Mouse (Mus musculus) forebrain, embryonic 14.5 days (tissue): ENCODE data around the gene Mogs. TPM values are rescaled to one million over a fixed set of nuclear protein-coding genes. Genes with fewer than 3 reads are reported as not detected.

Experiments used
- ATAC-seq: fragments of 200-750 bp; cut with Nextera tagmentation; 2 replicates; pipeline ENCODE4 v1.8.0; 2017; ENCODE audit warnings: mild to moderate bottlenecking, moderate library complexity
- DNase-seq: peaks from one replicate; pipeline ENCODE4 v3.0.0-alpha.2; 2015; ENCODE audit warnings: low spot score
- H3K27ac ChIP-seq: fragments of 300-500 bp; sonication (generic); 2 replicates; pipeline ENCODE4 v1.5.1; 2014; ENCODE audit warnings: low read depth, mild to moderate bottlenecking, control low read depth, low read length, moderate library complexity
- H3K27me3 ChIP-seq: fragments of 300-500 bp; sonication (generic); replicated peaks from 2 replicates; pipeline ENCODE4 v1.6.1; 2014; ENCODE audit warnings: low read length, control low read depth, mixed read lengths; ENCODE audit not compliant: control insufficient read depth, insufficient read depth
- H3K36me3 ChIP-seq: fragments of 300-500 bp; sonication (generic); 2 replicates; pipeline ENCODE4 v1.6.1; 2014; ENCODE audit warnings: low read length, control low read depth; ENCODE audit not compliant: control insufficient read depth, insufficient read depth
- H3K4me1 ChIP-seq: fragments of 300-500 bp; sonication (generic); 2 replicates; pipeline ENCODE4 v1.6.1; 2014; ENCODE audit warnings: antibody characterized with exemption, low read length, control low read depth; ENCODE audit not compliant: control insufficient read depth, insufficient read depth
- H3K4me2 ChIP-seq: fragments of 300-500 bp; sonication (generic); 2 replicates; pipeline ENCODE4 v1.6.1; 2014; ENCODE audit warnings: mild to moderate bottlenecking, control low read depth, low read length
- H3K4me3 ChIP-seq: fragments of 300-500 bp; sonication (generic); 2 replicates; pipeline ENCODE4 v1.5.1; 2014; ENCODE audit warnings: low read depth, low read length, control low read depth
- H3K9ac ChIP-seq: fragments of 300-500 bp; sonication (generic); 2 replicates; pipeline ENCODE4 v1.6.1; 2014; ENCODE audit warnings: mild to moderate bottlenecking, low read length, control low read depth, moderate library complexity
- H3K9me3 ChIP-seq: fragments of 300-500 bp; sonication (generic); replicated peaks from 2 replicates; pipeline ENCODE4 v1.6.1; 2016; ENCODE audit warnings: low read length, control low read depth, mixed read lengths; ENCODE audit not compliant: control insufficient read depth
- WGBS: fragments of 180-500 bp; shearing (Covaris S2); extraction: QIAGEN DNeasy Blood & Tissue Kit; methylation state at CpG from one replicate; pipeline ENCODE4 v1.1.7; 2014; 5-methylcytosine and 5-hydroxymethylcytosine counted together
- polyA plus RNA-seq: library from polyadenylated mRNA; unstranded; fragments of >200 nt; fragmentation: Nextera tagmentation; extraction: Ambion mirVana; gene quantifications from 2 replicates; pipeline ENCODE4 v1.2.1, GENCODE M21; 2014

Gene Mogs
- polyA plus RNA-seq, 1 experiment from 2014 or later: 8.8 TPM

- Histone ChIP-seq H3K4me2 (no peak overlapping the region), H3K4me3 (no peak overlapping the region), H3K9me3 (no peaks in the 10 kb centered on the region), H3K4me1 (peaks cover 17% of the 10 kb centered on the region), H3K27ac (peak overlapping the region; percentile 18; the same call in 1 of the 2 replicates), H3K27me3 (no peaks in the 10 kb centered on the region), H3K36me3 (peaks cover 28% of the 10 kb centered on the region), H3K9ac (no peak overlapping the region)
- WGBS: 89% methylated on average over 13 of the region's 13 CpGs
- no peak for ATAC-seq
- DNase-seq: no peak
Observed at GRCm38 (mm10) chr6:83117616-83118015, 2.3 kb downstream of the Mogs start.

- no peak overlapping the region for H3K4me3 ChIP-seq
- H3K9ac ChIP-seq: no peak overlapping the region; the same call in 1 of the 2 replicates
- H3K4me1 ChIP-seq: peaks cover 22% of the 10 kb centered on the region
- H3K36me3 ChIP-seq: peaks cover 32% of the 10 kb centered on the region
- H3K9me3 ChIP-seq: no peaks in the 10 kb centered on the region
- no peak for ATAC-seq
- 78% methylated on average over 11 of the region's 11 CpGs for WGBS
- no peak overlapping the region for H3K4me2 ChIP-seq
- no peaks in the 10 kb centered on the region for H3K27me3 ChIP-seq
- no peak for DNase-seq
- H3K27ac ChIP-seq: no peak overlapping the region
Observed at GRCm38 (mm10) chr6:83118369-83118768, 3.1 kb downstream of the Mogs start.

DNA sequence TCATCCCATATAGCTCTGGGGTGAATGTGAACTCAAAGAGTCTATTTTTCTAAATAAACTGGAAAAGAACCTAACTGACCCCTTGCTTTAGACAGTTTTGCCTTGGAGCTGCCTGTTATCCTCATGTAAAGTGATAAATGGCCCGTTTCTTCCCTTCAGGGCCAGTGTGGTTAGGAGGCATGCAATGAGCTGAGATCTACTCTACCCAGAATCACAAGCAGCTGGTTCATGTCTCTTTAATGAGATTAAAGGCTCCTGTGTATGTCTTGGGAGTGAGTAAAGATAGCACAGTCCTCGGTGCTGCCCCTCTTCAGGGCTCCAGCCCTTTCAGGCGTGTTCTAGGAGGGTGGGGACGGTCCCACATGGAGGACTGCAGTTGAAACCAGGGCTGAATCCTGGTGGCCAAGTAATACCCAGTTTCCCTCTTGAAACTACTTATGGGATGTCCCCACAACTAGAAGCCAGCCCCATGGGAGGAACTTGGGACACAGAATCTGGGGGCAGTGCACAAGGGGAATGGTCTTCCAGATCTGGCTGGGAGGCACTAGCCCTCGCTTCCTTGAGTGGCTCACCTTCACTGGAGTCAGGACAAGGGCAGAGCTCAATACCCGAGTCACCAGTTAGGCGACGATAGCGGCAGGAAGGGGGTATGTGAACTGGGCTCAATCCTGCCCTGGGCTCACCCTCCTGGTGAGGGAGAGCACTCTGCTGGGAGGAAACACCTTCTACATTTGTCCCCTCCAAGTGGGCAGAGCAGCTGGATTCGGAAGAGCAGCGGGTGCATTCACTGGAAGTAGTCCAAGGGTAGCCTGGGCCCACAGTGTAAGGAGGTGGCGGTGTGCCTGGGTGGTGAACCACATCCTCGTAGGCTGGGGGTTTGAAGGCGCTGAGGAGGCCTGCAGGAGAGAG is 3.8 kb downstream of the Mogs start:
- Histone ChIP-seq H3K27me3 (no peaks in the 10 kb centered on the region), H3K36me3 (peaks cover 34% of the 10 kb centered on the region), H3K4me3 (no peak overlapping the region), H3K4me2 (no peak overlapping the region; the same call in 1 of the 2 replicates), H3K9ac (peak overlapping the region; percentile 22; the same call in 1 of the 2 replicates), H3K9me3 (no peaks in the 10 kb centered on the region), H3K4me1 (peaks cover 24% of the 10 kb centered on the region), H3K27ac (no peak overlapping the region)
- DNase-seq: no peak
- no peak for ATAC-seq
- 80% methylated on average over 14 of the region's 14 CpGs for WGBS

- peak overlapping the region; percentile 92; the same call in 1 of the 2 replicates for H3K9ac ChIP-seq
- peak overlapping the region; percentile 94 for H3K4me2 ChIP-seq
- 81% methylated on average over 7 of the region's 7 CpGs for WGBS
- no peaks in the 10 kb centered on the region for H3K27me3 ChIP-seq
- peaks cover 30% of the 10 kb centered on the region for H3K4me1 ChIP-seq
- no peaks in the 10 kb centered on the region for H3K9me3 ChIP-seq
- H3K27ac ChIP-seq: no peak overlapping the region
- no peak for DNase-seq
- peaks cover 34% of the 10 kb centered on the region for H3K36me3 ChIP-seq
- peak overlapping the region; percentile 65; the same call in 1 of the 2 replicates for H3K4me3 ChIP-seq
- no peak for ATAC-seq
Observed at GRCm38 (mm10) chr6:83119734-83120051, 4.4 kb downstream of the Mogs start.

DNA sequence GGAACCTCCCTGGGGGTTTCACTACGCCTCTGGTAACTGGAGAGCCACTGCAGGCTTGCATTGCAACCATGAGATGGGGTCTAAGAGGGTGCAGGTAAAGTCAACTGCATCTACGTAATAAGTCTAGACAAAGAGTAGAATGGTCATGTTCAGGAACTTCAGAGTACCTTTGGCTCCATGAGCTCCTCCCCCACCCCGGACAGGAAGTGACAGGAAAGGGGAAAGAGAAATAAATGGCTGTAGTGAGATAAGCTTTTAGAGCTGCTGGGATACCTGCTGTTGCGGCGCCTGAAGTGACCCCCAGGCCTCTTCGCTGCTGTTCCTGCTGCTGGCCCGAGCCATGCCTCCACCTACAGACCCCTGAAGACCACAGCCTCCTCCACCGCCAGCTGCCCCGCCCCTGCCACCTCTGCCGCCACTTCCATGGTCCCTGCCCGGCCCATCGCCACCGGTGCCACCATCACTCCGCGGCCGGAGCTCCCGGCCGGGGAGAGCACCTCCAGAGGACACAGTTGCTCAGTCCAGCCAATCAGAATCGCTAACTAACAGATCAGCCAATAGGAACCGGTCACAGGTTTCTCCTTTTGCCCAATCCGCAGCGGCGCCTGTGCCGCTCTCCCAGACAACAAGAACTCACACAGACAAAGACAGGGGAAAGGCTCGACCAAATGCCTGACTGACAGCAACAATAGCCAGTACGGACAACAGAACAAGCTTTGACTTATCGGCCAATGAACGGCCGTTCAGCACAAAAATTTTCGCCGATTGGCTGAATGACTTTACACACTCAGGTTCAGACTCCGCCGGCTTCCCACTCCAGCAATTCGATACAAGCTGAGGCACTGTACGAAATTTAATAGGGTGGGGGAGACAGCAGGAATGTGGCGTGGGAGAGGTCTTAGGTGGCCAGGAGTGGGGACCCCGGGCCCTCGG is 5.9 kb downstream of the Mogs start, which contains the start of gene Wbp1:
TSS of gene Wbp1 (minus strand) at position 630 of the 933 bp plus-strand sequence.
- DNase-seq (peak; percentile 99), ATAC-seq (peak; percentile 95)
- H3K36me3 ChIP-seq: peaks cover 34% of the 10 kb centered on the region
- peak within 1 kb of the TSS; percentile 65 for H3K4me3 ChIP-seq
- peak within 1 kb of the TSS; percentile 98 for H3K27ac ChIP-seq
- peaks cover 26% of the 10 kb centered on the region for H3K4me1 ChIP-seq
- H3K4me2 ChIP-seq: peak within 1 kb of the TSS; percentile 94
- under 1% methylated on average over 38 of the region's 38 CpGs for WGBS
- peak within 1 kb of the TSS; percentile 95 for H3K9ac ChIP-seq
- no peaks in the 10 kb centered on the region for H3K9me3 ChIP-seq
- no peaks in the 10 kb centered on the region for H3K27me3 ChIP-seq

- H3K4me2 ChIP-seq: peak overlapping the region; percentile 94
- peaks cover 22% of the 10 kb centered on the region for H3K4me1 ChIP-seq
- no peak; the same call in 1 of the 2 replicates for ATAC-seq
- H3K27me3 ChIP-seq: no peaks in the 10 kb centered on the region
- WGBS: 3% methylated on average over 31 of the region's 52 CpGs
- peaks cover 30% of the 10 kb centered on the region for H3K36me3 ChIP-seq
- DNase-seq: peak; percentile 49
- H3K9me3 ChIP-seq: no peaks in the 10 kb centered on the region
- H3K4me3 ChIP-seq: peak overlapping the region; percentile 65
- H3K9ac ChIP-seq: peak overlapping the region; percentile 95
- H3K27ac ChIP-seq: peak overlapping the region; percentile 98
Observed at GRCm38 (mm10) chr6:83121863-83122710, 6.8 kb downstream of the Mogs start.

GRCm38 (mm10) chr6:83122961-83123360 is 7.7 kb downstream of the Mogs start:
- Histone ChIP-seq H3K27me3 (no peaks in the 10 kb centered on the region), H3K36me3 (peaks cover 22% of the 10 kb centered on the region), H3K4me3 (0 out of 2 replicates have a peak overlapping the region, but pooled peaks have one; percentile 65), H3K27ac (no peak overlapping the region), H3K4me1 (peaks cover 22% of the 10 kb centered on the region), H3K9me3 (no peaks in the 10 kb centered on the region), H3K9ac (peak overlapping the region; percentile 30; the same call in 1 of the 2 replicates), H3K4me2 (peak overlapping the region; percentile 94; the same call in 1 of the 2 replicates)
- ATAC-seq (no peak), DNase-seq (no peak)
- 87% methylated on average over 5 of the region's 5 CpGs for WGBS

GRCm38 (mm10) chr6:83124851-83125312 is 9.6 kb downstream of the Mogs start:
- WGBS: under 1% methylated on average over 30 of the region's 30 CpGs
- peak; percentile 27 for ATAC-seq
- H3K9me3 ChIP-seq: no peaks in the 10 kb centered on the region
- peak overlapping the region; percentile 72 for H3K9ac ChIP-seq
- peak overlapping the region; percentile 87 for H3K4me2 ChIP-seq
- H3K36me3 ChIP-seq: peaks cover 6% of the 10 kb centered on the region; the same call in 1 of the 2 replicates
- no peaks in the 10 kb centered on the region for H3K27me3 ChIP-seq
- peak overlapping the region; percentile 44; the same call in 1 of the 2 replicates for H3K27ac ChIP-seq
- peak; percentile 97 for DNase-seq
- peak overlapping the region; percentile 69 for H3K4me3 ChIP-seq
- H3K4me1 ChIP-seq: peaks cover 20% of the 10 kb centered on the region
